ENCODE assay signal across 13 mouse cellular contexts in the genomic region with DNA sequence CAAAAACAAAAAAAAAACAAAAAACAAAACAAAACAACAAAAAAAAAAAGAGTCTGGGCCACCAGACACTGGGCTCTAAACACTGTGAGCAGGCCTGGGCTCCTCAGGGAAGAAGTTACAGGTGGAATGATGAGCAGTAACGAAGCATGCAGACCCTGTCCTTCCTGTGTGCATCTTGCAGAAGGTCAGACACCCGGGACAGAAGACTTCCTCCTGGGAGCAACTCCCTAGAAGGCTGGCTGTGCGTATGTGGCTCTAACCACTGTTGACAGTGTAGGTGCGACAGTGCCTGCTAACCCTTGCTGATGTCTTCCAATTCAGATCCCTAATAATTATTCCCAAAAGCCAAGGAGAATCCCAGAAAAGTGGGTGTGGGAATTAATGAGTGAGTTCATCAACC.
DNase-seq lines count a peak whose midpoint lies in the region; ATAC-seq and TF ChIP-seq lines count a peak whose summit lies in the region.
"Had no signal": no experiment of that assay in that cellular context is flagged by ENCODE, and none has a peak within 500 bp of the region (broad histone marks: within the 10 kb centered on the region; RNA-seq: fewer than 3 reads in every experiment).

No protein-coding gene starts in this region.

- no peak overlapping the region for H3K9ac ChIP-seq in hindbrain, embryonic 11.5 days (ENCODE audit: low read depth, low read length)
- H3K9ac ChIP-seq in hindbrain, postnatal 0 days (replicated peaks; ENCODE audit: low read length): no peak overlapping the region
- H3K9ac ChIP-seq in hindbrain, embryonic 12.5 days: no peak overlapping the region
- H3K9ac ChIP-seq: heart, embryonic 15.5 days had no signal

- peak overlapping the region; percentile 17; the same call in 1 of the 2 replicates for H3K27ac ChIP-seq in hindbrain, embryonic 11.5 days (ENCODE audit: low read depth, low read length)
- H3K27ac ChIP-seq in hindbrain, postnatal 0 days: no peak overlapping the region
- peak overlapping the region; percentile 74 for H3K27ac ChIP-seq in embryonic facial prominence, embryonic 10.5 days (replicated peaks)
- peak overlapping the region; percentile 71 for H3K27ac ChIP-seq in hindbrain, embryonic 12.5 days
- H3K27ac ChIP-seq: heart, embryonic 15.5 days had no signal

- no peak overlapping the region for H3K4me2 ChIP-seq in hindbrain, embryonic 11.5 days (replicated peaks; ENCODE audit: low read depth, low read length)
- H3K4me2 ChIP-seq in hindbrain, postnatal 0 days (ENCODE audit: low read depth, low read length): no peak overlapping the region
- H3K4me2 ChIP-seq in hindbrain, embryonic 12.5 days (replicated peaks): no peak overlapping the region
- H3K4me2 ChIP-seq: heart, embryonic 15.5 days had no signal

- ATAC-seq in hindbrain, embryonic 11.5 days (ENCODE audit: low FRiP score): no peak
- ATAC-seq in hindbrain, postnatal 0 days: no peak
- no peak for ATAC-seq in hindbrain, embryonic 12.5 days (ENCODE audit: low FRiP score)
- ATAC-seq: inflammation-experienced regulatory T-cells, adult 6 months had no signal

- 0 out of 2 replicates have a peak, but pooled peaks cover 6% of the 10 kb centered on the region for H3K4me1 ChIP-seq in hindbrain, embryonic 11.5 days (replicated peaks; ENCODE audit: control insufficient read depth, insufficient read depth, low read length)
- no peaks in the 10 kb centered on the region for H3K4me1 ChIP-seq in hindbrain, postnatal 0 days (ENCODE audit: insufficient read depth, low read length)
- peaks cover 32% of the 10 kb centered on the region for H3K4me1 ChIP-seq in embryonic facial prominence, embryonic 10.5 days
- peaks cover 21% of the 10 kb centered on the region for H3K4me1 ChIP-seq in hindbrain, embryonic 12.5 days
- H3K4me1 ChIP-seq: heart, embryonic 15.5 days had no signal

- no peak for TF ChIP-seq CTCF in hindbrain, postnatal 0 days (IDR thresholded peaks at IDR 0.05; ENCODE audit: low read depth)

- H3K9me3 ChIP-seq in hindbrain, embryonic 11.5 days (ENCODE audit: control insufficient read depth, low read length): no peaks in the 10 kb centered on the region
- no peaks in the 10 kb centered on the region for H3K9me3 ChIP-seq in hindbrain, postnatal 0 days (ENCODE audit: low read length)
- no peaks in the 10 kb centered on the region for H3K9me3 ChIP-seq in embryonic facial prominence, embryonic 10.5 days
- H3K9me3 ChIP-seq in hindbrain, embryonic 12.5 days (replicated peaks): no peaks in the 10 kb centered on the region
- H3K9me3 ChIP-seq: heart, embryonic 15.5 days had no signal

- no peak overlapping the region for H3K4me3 ChIP-seq in hindbrain, embryonic 11.5 days (ENCODE audit: low read depth, low read length)
- H3K4me3 ChIP-seq in hindbrain, postnatal 0 days (ENCODE audit: low read length): no peak overlapping the region
- H3K4me3 ChIP-seq in embryonic facial prominence, embryonic 10.5 days: no peak overlapping the region
- no peak overlapping the region for H3K4me3 ChIP-seq in hindbrain, embryonic 12.5 days
- H3K4me3 ChIP-seq: heart, embryonic 15.5 days had no signal

- no peaks in the 10 kb centered on the region for H3K36me3 ChIP-seq in hindbrain, embryonic 11.5 days (ENCODE audit: control insufficient read depth, insufficient read depth, low read length)
- H3K36me3 ChIP-seq in hindbrain, postnatal 0 days (ENCODE audit: insufficient read depth, low read length): no peaks in the 10 kb centered on the region
- no peaks in the 10 kb centered on the region for H3K36me3 ChIP-seq in embryonic facial prominence, embryonic 10.5 days (replicated peaks)
- H3K36me3 ChIP-seq in hindbrain, embryonic 12.5 days: no peaks in the 10 kb centered on the region
- H3K36me3 ChIP-seq: heart, embryonic 15.5 days had no signal

- 50% methylated on average over 4 of the region's 4 CpGs for WGBS in hindbrain, embryonic 11.5 days
- WGBS in hindbrain, postnatal 0 days: 52% methylated on average over 4 of the region's 4 CpGs
- 27% methylated on average over 4 of the region's 4 CpGs for WGBS in embryonic facial prominence, embryonic 10.5 days
- WGBS in hindbrain, embryonic 12.5 days: 33% methylated on average over 4 of the region's 4 CpGs

- DNase-seq in hindbrain, embryonic 11.5 days (ENCODE audit: low spot score): peak; percentile 17
- DNase-seq in hindbrain, postnatal 0 days (ENCODE audit: low spot score): no peak
- DNase-seq in embryonic facial prominence, embryonic 10.5 days (ENCODE audit: low spot score): peak; percentile 15
- peak; percentile 19 for DNase-seq in neural tube, embryonic 10.5 days (ENCODE audit: extremely low spot score, low spot score)
- DNase-seq in gastrocnemius, postnatal 25 days: no peak
- DNase-seq in thymus, postnatal 10 days (ENCODE audit: low spot score in 2 of 2): no peak
- DNase-seq in thymus, postnatal 4 days: no peak
- DNase-seq: adrenal gland, postnatal 25 days; gastrocnemius, postnatal 36 days; kidney, postnatal 25 days had no signal

- no peaks in the 10 kb centered on the region for H3K27me3 ChIP-seq in hindbrain, embryonic 11.5 days (ENCODE audit: control insufficient read depth, insufficient read depth, low read length)
- no peaks in the 10 kb centered on the region for H3K27me3 ChIP-seq in hindbrain, postnatal 0 days (ENCODE audit: insufficient read depth, low read length)
- H3K27me3 ChIP-seq in embryonic facial prominence, embryonic 10.5 days (replicated peaks; ENCODE audit: low read depth, poor library complexity, severe bottlenecking): no peaks in the 10 kb centered on the region
- H3K27me3 ChIP-seq in hindbrain, embryonic 12.5 days: no peaks in the 10 kb centered on the region
- H3K27me3 ChIP-seq: heart, embryonic 15.5 days had no signal

Comparison
In these comparisons a context has a peak if more than half of its experiments do, and no peak if none do; other contexts are left out.
1. DNase-seq: peak in hindbrain, embryonic 11.5 days (single experiment), embryonic facial prominence, embryonic 10.5 days (single experiment) and neural tube, embryonic 10.5 days (single experiment); none in hindbrain, postnatal 0 days (single experiment), gastrocnemius, postnatal 25 days (single experiment), thymus, postnatal 10 days (0 of 2) and thymus, postnatal 4 days (single experiment).